Mouse (Mus musculus) embryonic fibroblast, embryonic 13.5 days (primary cell): ENCODE results near the gene Anapc15-ps.

Experiments
- CTCF ChIP-seq: IDR thresholded peaks from 2 replicates; pipeline ENCODE4 v1.5.1; 2011; ENCODE audit warnings: mild to moderate bottlenecking, control low read depth, low read length, moderate library complexity, borderline replicate concordance; ENCODE audit not compliant: insufficient read depth
- POLR2A ChIP-seq: IDR thresholded peaks from 2 replicates; pipeline ENCODE4 v1.6.1; 2011; ENCODE audit warnings: low read depth, mild to moderate bottlenecking, control low read depth, low read length, moderate library complexity

- TF ChIP-seq CTCF (no peak), POLR2A (no peak)
These were observed 29.4 kb downstream of the Anapc15-ps start for GRCm38 (mm10) chr10:95643696-95644360.
